Comparison of ENCODE assay signal across 9 mouse cellular contexts in the genomic region with DNA sequence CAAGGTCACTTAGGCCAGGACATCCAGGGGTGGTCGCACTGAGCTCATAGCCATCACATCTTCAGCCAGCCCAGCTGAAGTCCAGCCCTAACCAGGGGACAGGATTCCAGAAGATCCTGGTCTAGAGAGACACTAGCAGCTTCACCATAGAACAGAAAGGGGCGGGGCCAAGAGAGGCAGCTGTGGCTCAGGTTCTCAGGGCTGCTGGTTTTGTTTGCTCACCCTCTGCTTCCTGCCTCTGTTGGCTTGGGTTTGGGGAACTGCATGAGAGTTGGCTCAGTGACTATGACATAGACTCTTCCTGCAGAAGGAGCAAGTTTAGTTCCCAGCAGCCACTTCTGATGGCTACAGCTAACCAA. TPM values are rescaled to one million over a fixed set of nuclear protein-coding genes. Genes with fewer than 3 reads are reported as not detected.
A peak's percentile ranks its signal among the peaks of the same experiment; 100 is the strongest.
DNase-seq lines count a peak whose midpoint lies in the region; ATAC-seq and TF ChIP-seq lines count a peak whose summit lies in the region.
"Had no signal": no experiment of that assay in that cellular context is flagged by ENCODE, and none has a peak within 500 bp of the region (broad histone marks: within the 10 kb centered on the region; RNA-seq: fewer than 3 reads in every experiment).

No protein-coding gene starts in this region.

- H3K4me3 ChIP-seq in left cerebral cortex, adult 2 months = no peak overlapping the region
- no peak overlapping the region for H3K4me3 ChIP-seq in forebrain, embryonic 11.5 days (ENCODE audit: low read depth, low read length)
- H3K4me3 ChIP-seq: limb, embryonic 15.5 days had no signal

- H3K9me3 ChIP-seq in forebrain, embryonic 11.5 days (ENCODE audit: control insufficient read depth, low read length) = no peaks in the 10 kb centered on the region
- H3K9me3 ChIP-seq: limb, embryonic 15.5 days had no signal

- H3K4me2 ChIP-seq in forebrain, embryonic 11.5 days (ENCODE audit: low read depth, low read length, severe bottlenecking) = no peak overlapping the region
- H3K4me2 ChIP-seq: limb, embryonic 15.5 days had no signal

- peaks cover 11% of the 10 kb centered on the region; the same call in 1 of the 2 replicates for H3K4me1 ChIP-seq in forebrain, embryonic 11.5 days (replicated peaks; ENCODE audit: control insufficient read depth, insufficient read depth, low read length)

- TF ChIP-seq CTCF in left cerebral cortex, adult 2 months (IDR thresholded peaks at IDR 0.05) = no peak

- no peak overlapping the region for H3K9ac ChIP-seq in forebrain, embryonic 11.5 days (ENCODE audit: low read length)
- H3K9ac ChIP-seq: limb, embryonic 15.5 days had no signal

- peak overlapping the region; percentile 34; the same call in 1 of the 2 replicates for H3K27ac ChIP-seq in left cerebral cortex, adult 2 months
- no peak overlapping the region for H3K27ac ChIP-seq in forebrain, embryonic 11.5 days (ENCODE audit: low read depth, low read length)
- H3K27ac ChIP-seq: limb, embryonic 15.5 days had no signal

- peak; percentile 55 for ATAC-seq in common myeloid progenitor, adult 5-6 weeks (replicated peaks; ENCODE audit: low read depth, poor library complexity, severe bottlenecking)
- no peak for ATAC-seq in erythroid progenitor cell, adult 5-6 weeks (replicated peaks; ENCODE audit: low FRiP score, poor library complexity, severe bottlenecking)
- ATAC-seq in forebrain, embryonic 11.5 days (replicated peaks; ENCODE audit: low FRiP score) = no peak

- WGBS in forebrain, embryonic 11.5 days = 98% methylated on average over 2 of the region's 2 CpGs

- intact Hi-C loops in left cerebral cortex, adult 2 months (cut with DNase I) = loop anchor here (5.0 kb wide), 1 partner anchor 119 kb away; a partner anchor contains a TSS
- intact Hi-C loops in left cerebral cortex, postnatal 4 days (cut with DNase I) = no loop called here

- no peaks in the 10 kb centered on the region for H3K27me3 ChIP-seq in forebrain, embryonic 11.5 days (ENCODE audit: control insufficient read depth, insufficient read depth, low read length)
- H3K27me3 ChIP-seq: limb, embryonic 15.5 days had no signal

- no peak for DNase-seq in left cerebral cortex, adult 2 months (ENCODE audit: extremely low spot score in 1 of 2, low spot score in 2 of 2)
- no peak for DNase-seq in left cerebral cortex, postnatal 4 days
- peak; percentile 83 for DNase-seq in lung, postnatal 25 days (ENCODE audit: low spot score)
- peak; percentile 87 to 88 for DNase-seq in thymus, postnatal 10 days (ENCODE audit: low spot score in 2 of 2)
- DNase-seq in frontal cortex, postnatal 36 days (ENCODE audit: low spot score in 2 of 2) = no peak
- DNase-seq in forebrain, embryonic 11.5 days (ENCODE audit: low spot score) = no peak

- peaks cover 6% of the 10 kb centered on the region for H3K36me3 ChIP-seq in forebrain, embryonic 11.5 days (ENCODE audit: control insufficient read depth, insufficient read depth, low read length)

RNA-seq across cellular contexts. Expression of a gene that starts 1.9 kb away (rescaled TPM):
- 10 to 100 TPM; 27.2 to 28.0 TPM for total RNA-seq in left cerebral cortex, adult 2 months (2021)
- 10 to 100 TPM; 30.0 to 31.2 TPM for total RNA-seq in left cerebral cortex, postnatal 4 days (2021)
- total RNA-seq in common myeloid progenitor, adult 5-6 weeks (2017) = 6.2 and 7.6 TPM in 2 replicates
- 25.2 and 25.6 TPM in 2 replicates for total RNA-seq in erythroid progenitor cell, adult 5-6 weeks (2015; ENCODE audit: low replicate concordance)
- total RNA-seq in erythroid progenitor cell, adult 5-6 weeks (2017; ENCODE audit: low replicate concordance) = 14.9 and 16.3 TPM in 2 replicates
- polyA plus RNA-seq in forebrain, embryonic 11.5 days (2014; fragmentation: Nextera tagmentation; extraction: Ambion mirVana) = 18.0 TPM in 2 replicates

RNA-seq across cellular contexts. Expression of a gene that starts 27.2 kb away (rescaled TPM):
- 1 to 10 TPM; 1.4 TPM for total RNA-seq in left cerebral cortex, adult 2 months (2021)
- 1 to 10 TPM; 2.1 to 2.3 TPM for total RNA-seq in left cerebral cortex, postnatal 4 days (2021)
- total RNA-seq in common myeloid progenitor, adult 5-6 weeks (2017) = 1.0 and 1.1 TPM in 2 replicates
- 41.1 and 44.7 TPM in 2 replicates for total RNA-seq in erythroid progenitor cell, adult 5-6 weeks (2015; ENCODE audit: low replicate concordance)
- total RNA-seq in erythroid progenitor cell, adult 5-6 weeks (2017; ENCODE audit: low replicate concordance) = 21.5 and 25.3 TPM in 2 replicates
- polyA plus RNA-seq in forebrain, embryonic 11.5 days (2014; fragmentation: Nextera tagmentation; extraction: Ambion mirVana) = 0.71 and 1.0 TPM in 2 replicates

RNA-seq across cellular contexts. Expression of a gene that starts 34.3 kb away (rescaled TPM):
- 10 to 100 TPM; 44.8 to 48.8 TPM for total RNA-seq in left cerebral cortex, adult 2 months (2021)
- total RNA-seq in left cerebral cortex, postnatal 4 days (2021) = 10 to 100 TPM; 53.9 to 61.4 TPM
- total RNA-seq in common myeloid progenitor, adult 5-6 weeks (2017) = 18.8 and 19.2 TPM in 2 replicates
- total RNA-seq in erythroid progenitor cell, adult 5-6 weeks (2015; ENCODE audit: low replicate concordance) = 57.7 and 71.3 TPM in 2 replicates
- total RNA-seq in erythroid progenitor cell, adult 5-6 weeks (2017; ENCODE audit: low replicate concordance) = 36.3 and 42.7 TPM in 2 replicates
- polyA plus RNA-seq in forebrain, embryonic 11.5 days (2014; fragmentation: Nextera tagmentation; extraction: Ambion mirVana) = 81.9 and 84.5 TPM in 2 replicates

RNA-seq across cellular contexts. Expression of a gene that starts 47.2 kb away (rescaled TPM):
- total RNA-seq in left cerebral cortex, adult 2 months (2021) = 100 to 1,000 TPM; 575 to 581 TPM
- total RNA-seq in left cerebral cortex, postnatal 4 days (2021) = 100 to 1,000 TPM; 158 to 181 TPM
- 4.2 TPM in 1 of 2 replicates, not detected in the other for total RNA-seq in common myeloid progenitor, adult 5-6 weeks (2017)
- total RNA-seq in erythroid progenitor cell, adult 5-6 weeks (2015; ENCODE audit: low replicate concordance) = not detected in 2 replicates
- total RNA-seq in erythroid progenitor cell, adult 5-6 weeks (2017; ENCODE audit: low replicate concordance) = not detected in 2 replicates
- polyA plus RNA-seq in forebrain, embryonic 11.5 days (2014; fragmentation: Nextera tagmentation; extraction: Ambion mirVana) = 1.6 and 2.6 TPM in 2 replicates

RNA-seq across cellular contexts. Expression of a gene that starts 55.9 kb away (rescaled TPM):
- total RNA-seq in left cerebral cortex, adult 2 months (2021) = 10 to 100 TPM; 78.1 to 82.4 TPM
- total RNA-seq in left cerebral cortex, postnatal 4 days (2021) = 10 to 100 TPM; 63.5 to 71.3 TPM
- not detected in 2 replicates for total RNA-seq in common myeloid progenitor, adult 5-6 weeks (2017)
- 1.3 and 5.0 TPM in 2 replicates for total RNA-seq in erythroid progenitor cell, adult 5-6 weeks (2015; ENCODE audit: low replicate concordance)
- 0.23 TPM in 1 of 2 replicates, not detected in the other for total RNA-seq in erythroid progenitor cell, adult 5-6 weeks (2017; ENCODE audit: low replicate concordance)
- 43.2 and 50.1 TPM in 2 replicates for polyA plus RNA-seq in forebrain, embryonic 11.5 days (2014; fragmentation: Nextera tagmentation; extraction: Ambion mirVana)

Comparison
In these comparisons a context has a peak if more than half of its experiments do, and no peak if none do; other contexts are left out.
1. DNase-seq: peak in lung, postnatal 25 days (single experiment) and thymus, postnatal 10 days (2 of 2); none in left cerebral cortex, adult 2 months (0 of 2), left cerebral cortex, postnatal 4 days (single experiment), frontal cortex, postnatal 36 days (0 of 2) and forebrain, embryonic 11.5 days (single experiment).
2. RNA of a gene that starts 27.2 kb away (total RNA-seq): 21.5 to 44.7 TPM in erythroid progenitor cell, adult 5-6 weeks; 2.1 to 2.3 TPM in left cerebral cortex, postnatal 4 days, 1.4 TPM in left cerebral cortex, adult 2 months and 1.0 to 1.1 TPM in common myeloid progenitor, adult 5-6 weeks; every median in the first group is over 4 times any median in the second.